Mouse (Mus musculus): ENCODE measurements around the gene Fahd1.

Fahd1 gene

GRCm38 (mm10) chr17:24848600-24849031, 1.5 kb downstream of the Fahd1 start:
- no peak for DNase-seq (ENCODE audit: inconsistent age in 2 of 2, low spot score in 1 of 2)

GRCm38 (mm10) chr17:24847386-24847785, 2.8 kb downstream of the Fahd1 start:
- DNase-seq (ENCODE audit: inconsistent age in 2 of 2, low spot score in 1 of 2): no peak

GRCm38 (mm10) chr17:24844525-24844924, 5.6 kb downstream of the Fahd1 start:
- DNase-seq (ENCODE audit: inconsistent age in 2 of 2, low spot score in 1 of 2): no peak

GRCm38 (mm10) chr17:24842631-24843030, 7.5 kb downstream of the Fahd1 start:
- peak in 1 of 2 experiments; percentile 47 for DNase-seq (ENCODE audit: inconsistent age in 2 of 2, low spot score in 1 of 2)

GRCm38 (mm10) chr17:24841133-24841532, 9.0 kb downstream of the Fahd1 start:
- peak; percentile 13 to 48 for DNase-seq (ENCODE audit: inconsistent age in 2 of 2, low spot score in 1 of 2)

- DNase-seq (ENCODE audit: inconsistent age in 2 of 2, low spot score in 1 of 2): peak; percentile 24 to 60
These were observed 9.8 kb downstream of the Fahd1 start for GRCm38 (mm10) chr17:24840341-24840740.

- no peak for DNase-seq (ENCODE audit: inconsistent age in 2 of 2, low spot score in 1 of 2)
These were observed 10.3 kb downstream of the Fahd1 start, which contains the start of gene Hagh for GRCm38 (mm10) chr17:24839842-24840241. Gene Hagh, plus strand, starts transcription at chr17:24840143.

- peak; percentile 19 to 48 for DNase-seq (ENCODE audit: inconsistent age in 2 of 2, low spot score in 1 of 2)
These were observed 28.5 kb downstream of the Fahd1 start for GRCm38 (mm10) chr17:24821351-24822280.

- no peak for DNase-seq (ENCODE audit: inconsistent age in 2 of 2, low spot score in 1 of 2)
These were observed 30.7 kb downstream of the Fahd1 start for GRCm38 (mm10) chr17:24819469-24819868.

- DNase-seq (ENCODE audit: inconsistent age in 2 of 2, low spot score in 1 of 2): peak; percentile 19 to 54
These were observed 32.0 kb downstream of the Fahd1 start for GRCm38 (mm10) chr17:24818172-24818571.

- DNase-seq (ENCODE audit: inconsistent age in 2 of 2, low spot score in 1 of 2): peak in 1 of 2 experiments; percentile 53
These were observed 32.7 kb downstream of the Fahd1 start for GRCm38 (mm10) chr17:24817503-24817902.

- no peak for DNase-seq (ENCODE audit: inconsistent age in 2 of 2, low spot score in 1 of 2)
These were observed 34.9 kb downstream of the Fahd1 start for GRCm38 (mm10) chr17:24815256-24815655.

GRCm38 (mm10) chr17:24812215-24812614, 37.9 kb downstream of the Fahd1 start:
- no peak for DNase-seq (ENCODE audit: inconsistent age in 2 of 2, low spot score in 1 of 2)

- no peak for DNase-seq (ENCODE audit: inconsistent age in 2 of 2, low spot score in 1 of 2)
These were observed 39.0 kb downstream of the Fahd1 start for GRCm38 (mm10) chr17:24811211-24811610.

GRCm38 (mm10) chr17:24803952-24804951, 45.9 kb downstream of the Fahd1 start, which contains the start of gene Meiob:
Gene Meiob, plus strand, starts transcription at chr17:24804289.
- DNase-seq (ENCODE audit: inconsistent age in 2 of 2, low spot score in 1 of 2): peak; percentile 70 to 94

- DNase-seq (ENCODE audit: inconsistent age in 2 of 2, low spot score in 1 of 2): no peak
These were observed 49.6 kb downstream of the Fahd1 start for GRCm38 (mm10) chr17:24800524-24800923.

- DNase-seq (ENCODE audit: inconsistent age in 2 of 2, low spot score in 1 of 2): peak in 1 of 2 experiments; percentile 53
These were observed 50.7 kb downstream of the Fahd1 start for GRCm38 (mm10) chr17:24799476-24799875.

Data from adrenal gland, adult (tissue).